Mouse (Mus musculus) right cerebral cortex, adult 2 months (tissue): Measurements from ENCODE around the gene Tarsl2.

ENCODE experiments used
- DNase-seq, 2 experiments: peaks; one replicate each; pipeline ENCODE4 v3.0.0; 2021 to 2022; ENCODE audit warnings: low spot score in 2 of 2

Tarsl2 gene

DNA sequence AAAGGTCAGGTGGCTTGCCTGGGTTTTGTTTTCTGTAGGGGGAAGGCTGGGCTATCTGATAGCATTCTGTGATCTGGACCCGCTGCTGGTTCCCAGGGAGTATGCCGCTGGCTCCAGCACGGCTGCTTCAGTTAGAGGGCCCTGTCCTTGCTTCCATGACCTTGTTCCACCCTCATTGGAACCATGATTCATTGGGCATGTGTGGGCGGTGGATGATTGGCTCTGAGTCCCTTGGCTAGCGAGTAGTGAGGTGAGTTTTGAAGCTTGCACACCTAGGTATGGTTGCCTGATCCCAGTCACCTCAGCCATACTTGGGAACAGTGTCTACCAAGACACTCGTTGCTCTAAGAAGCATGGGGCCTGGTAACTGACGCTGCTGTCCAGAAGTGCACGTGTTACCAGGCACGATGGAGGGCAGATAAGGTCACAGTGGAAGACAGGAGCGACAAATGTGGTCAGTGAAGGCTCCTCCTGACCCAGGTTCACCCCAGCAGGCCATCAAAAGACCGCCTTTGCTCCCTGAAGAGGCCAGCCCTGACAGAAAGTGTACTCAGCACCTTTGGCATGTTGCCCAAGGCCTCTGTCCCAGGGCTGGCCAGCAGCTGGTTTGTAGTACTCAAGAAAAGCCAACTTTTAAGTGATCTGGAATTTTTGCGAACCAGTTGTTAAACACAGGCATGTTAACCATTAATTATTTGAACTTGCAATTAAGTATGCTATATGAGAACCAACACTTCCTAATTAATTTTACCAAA, 92.8 kb downstream of the Tarsl2 start:
- DNase-seq = no peak
